In the genomic region with DNA sequence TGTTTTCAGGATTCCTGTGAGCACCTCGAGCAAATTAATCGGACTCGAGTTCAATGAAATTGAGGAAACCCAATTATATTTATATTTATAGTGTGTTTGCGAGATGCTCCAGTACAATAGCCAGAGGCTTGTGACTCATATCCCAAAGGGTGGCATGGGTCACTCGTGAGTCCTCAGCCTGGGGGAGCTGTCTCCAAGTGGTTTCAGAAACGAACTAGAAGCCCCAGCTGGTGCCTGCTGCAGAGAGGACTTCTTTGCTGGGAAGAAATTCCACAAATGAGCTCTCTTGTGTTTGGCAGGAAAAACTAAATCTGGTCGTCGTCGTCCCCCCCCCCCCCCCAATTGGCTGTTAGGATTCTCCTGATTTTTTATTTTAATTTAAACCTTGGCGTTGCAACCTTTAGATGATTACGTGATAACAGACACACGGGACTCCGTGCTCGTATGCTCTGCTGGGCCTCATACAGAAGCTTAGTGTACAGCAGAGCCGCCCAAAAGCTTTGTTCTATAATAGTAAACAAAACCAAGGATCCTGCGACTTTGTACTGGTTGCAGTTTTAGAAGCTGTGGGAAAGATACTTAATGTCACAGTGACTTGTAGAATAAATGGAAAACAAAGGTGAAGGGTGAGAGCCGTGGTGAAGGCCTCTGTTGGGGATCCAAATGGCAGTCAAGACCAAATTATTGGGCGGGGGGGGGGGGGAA, we compare ENCODE assay signal across 20 mouse cellular contexts.
DNase-seq lines count a peak whose midpoint lies in the region; ATAC-seq and TF ChIP-seq lines count a peak whose summit lies in the region.
"Had no signal": no experiment of that assay in that cellular context is flagged by ENCODE, and none has a peak within 500 bp of the region (broad histone marks: within the 10 kb centered on the region; RNA-seq: fewer than 3 reads in every experiment).

No protein-coding gene starts in this region.

- H3K9me3 ChIP-seq in kidney, embryonic 16.5 days (ENCODE audit: low read length), result no peaks in the 10 kb centered on the region
- H3K9me3 ChIP-seq: embryonic facial prominence, embryonic 10.5 days; heart, embryonic 10.5 days; liver, embryonic 13.5 days; midbrain, embryonic 13.5 days had no signal

- DNase-seq in kidney, postnatal 4 days, result peak; percentile 32 to 40
- no peak for DNase-seq in spleen, adult 2 months (ENCODE audit: low read depth in 1 of 2, low spot score in 2 of 2)
- DNase-seq in spleen, adult 18-20 months, result no peak
- peak; percentile 41 for DNase-seq in NIH3T3 (ENCODE audit: low read depth)
- DNase-seq in naive thymus-derived CD4-positive, alpha-beta T cell, adult 2 months (ENCODE audit: low read depth), result peak; percentile 68
- DNase-seq in left cerebral cortex, postnatal 4 days, result no peak
- DNase-seq: adrenal gland, adult 2 months; cerebellum, adult 11-12 months; cerebellum, postnatal 10 days; heart, postnatal 4 days; kidney, adult 2 months; layer of hippocampus, adult 9-11 months; liver, embryonic 13.5 days; right cerebral cortex, postnatal 25 days had no signal

- TF ChIP-seq POLR2A in spleen, adult 2 months (IDR thresholded peaks at IDR 0.05; ENCODE audit: low read depth, low read length), result no peak

- H3K27me3 ChIP-seq in kidney, embryonic 16.5 days (ENCODE audit: insufficient read depth, low read length), result no peaks in the 10 kb centered on the region
- no peaks in the 10 kb centered on the region for H3K27me3 ChIP-seq in spleen, adult 2 months (ENCODE audit: control insufficient read depth, insufficient read depth, low read length)
- H3K27me3 ChIP-seq: liver, embryonic 13.5 days; midbrain, embryonic 13.5 days had no signal

- ATAC-seq in kidney, embryonic 16.5 days (ENCODE audit: low FRiP score, low TSS enrichment), result no peak
- ATAC-seq: midbrain, embryonic 13.5 days; Patski had no signal

- no peaks in the 10 kb centered on the region for H3K36me3 ChIP-seq in kidney, embryonic 16.5 days (ENCODE audit: insufficient read depth, low read length)
- no peaks in the 10 kb centered on the region for H3K36me3 ChIP-seq in spleen, adult 2 months (ENCODE audit: control insufficient read depth, insufficient read depth, low read length)
- H3K36me3 ChIP-seq: embryonic facial prominence, embryonic 10.5 days; heart, embryonic 10.5 days; liver, embryonic 13.5 days; midbrain, embryonic 13.5 days had no signal

- H3K27ac ChIP-seq in kidney, embryonic 16.5 days (ENCODE audit: low read length), result no peak overlapping the region
- H3K27ac ChIP-seq in spleen, adult 2 months (ENCODE audit: insufficient read depth, low read length), result peak overlapping the region; percentile 100
- H3K27ac ChIP-seq: embryonic facial prominence, embryonic 10.5 days; heart, embryonic 10.5 days; hindbrain, embryonic 14.5 days; liver, embryonic 13.5 days; midbrain, embryonic 13.5 days had no signal

- no peak overlapping the region for H3K4me3 ChIP-seq in kidney, embryonic 16.5 days (ENCODE audit: low read length)
- no peak overlapping the region for H3K4me3 ChIP-seq in spleen, adult 2 months (ENCODE audit: extremely low read depth, insufficient read depth, insufficient read length)
- H3K4me3 ChIP-seq: embryonic facial prominence, embryonic 10.5 days; heart, embryonic 10.5 days; liver, embryonic 13.5 days; midbrain, embryonic 13.5 days had no signal

- H3K9ac ChIP-seq in kidney, embryonic 16.5 days (replicated peaks; ENCODE audit: low read length), result no peak overlapping the region
- H3K9ac ChIP-seq: hindbrain, embryonic 14.5 days; liver, embryonic 13.5 days; midbrain, embryonic 13.5 days had no signal

- H3K4me2 ChIP-seq in kidney, embryonic 16.5 days (replicated peaks; ENCODE audit: low read depth, low read length), result no peak overlapping the region
- H3K4me2 ChIP-seq: hindbrain, embryonic 14.5 days; liver, embryonic 13.5 days; midbrain, embryonic 13.5 days had no signal

- 80% methylated on average over 18 of the region's 18 CpGs for WGBS in kidney, embryonic 16.5 days
- 75% methylated on average over 18 of the region's 18 CpGs for WGBS in spleen, adult 2 months

- no peaks in the 10 kb centered on the region; the same call in 1 of the 2 replicates for H3K4me1 ChIP-seq in kidney, embryonic 16.5 days (ENCODE audit: insufficient read depth, low read length)
- H3K4me1 ChIP-seq in spleen, adult 2 months (ENCODE audit: control insufficient read depth, insufficient read depth, insufficient read length), result peaks cover 59% of the 10 kb centered on the region
- H3K4me1 ChIP-seq: embryonic facial prominence, embryonic 10.5 days; heart, embryonic 10.5 days; midbrain, embryonic 13.5 days had no signal

- TF ChIP-seq CTCF in spleen, adult 2 months (IDR thresholded peaks at IDR 0.05; ENCODE audit: extremely low read depth, insufficient read depth, insufficient read length, insufficient replicate concordance), result no peak

- intact Hi-C loops in left cerebral cortex, postnatal 4 days (cut with DNase I), result no loop called here

Comparison
In these comparisons a context has a peak if more than half of its experiments do, and no peak if none do; other contexts are left out.
1. DNase-seq: peak in kidney, postnatal 4 days (2 of 2), NIH3T3 (single experiment) and naive thymus-derived CD4-positive, alpha-beta T cell, adult 2 months (single experiment); none in spleen, adult 2 months (0 of 2), spleen, adult 18-20 months (0 of 2) and left cerebral cortex, postnatal 4 days (single experiment).